Mouse (Mus musculus) lung, postnatal 25 days (tissue): ENCODE data around the gene Rabl3.
A peak's percentile ranks its signal among the peaks of the same experiment; 100 is the strongest.

Source experiments
- DNase-seq: peaks from one replicate; pipeline ENCODE4 v3.0.0; 2022; ENCODE audit warnings: low spot score

The Rabl3 gene

GRCm38 (mm10) chr16:37597412-37597811 is 57.7 kb downstream of the Rabl3 start:
- DNase-seq: no peak

- peak; percentile 51 for DNase-seq
These were observed 58.8 kb downstream of the Rabl3 start for GRCm38 (mm10) chr16:37598463-37598862.

- DNase-seq: no peak
These were observed 59.6 kb downstream of the Rabl3 start for GRCm38 (mm10) chr16:37599326-37599725.

GRCm38 (mm10) chr16:37603431-37603830 is 63.7 kb downstream of the Rabl3 start:
- DNase-seq: no peak

- DNase-seq: no peak
These were observed 64.6 kb downstream of the Rabl3 start for GRCm38 (mm10) chr16:37604243-37604642.

GRCm38 (mm10) chr16:37610333-37610732 is 70.6 kb downstream of the Rabl3 start:
- DNase-seq: no peak

- DNase-seq: no peak
These were observed 71.4 kb downstream of the Rabl3 start for GRCm38 (mm10) chr16:37611072-37611471.

- no peak for DNase-seq
These were observed 72.3 kb downstream of the Rabl3 start for GRCm38 (mm10) chr16:37612013-37612412.

- DNase-seq: no peak
These were observed 74.9 kb downstream of the Rabl3 start for GRCm38 (mm10) chr16:37614540-37614939.

GRCm38 (mm10) chr16:37615429-37615828 is 75.7 kb downstream of the Rabl3 start:
- no peak for DNase-seq

GRCm38 (mm10) chr16:37616104-37616503 is 76.4 kb downstream of the Rabl3 start:
- DNase-seq: no peak

GRCm38 (mm10) chr16:37617695-37618094 is 78.0 kb downstream of the Rabl3 start:
- no peak for DNase-seq
